Mouse (Mus musculus): ENCODE measurements around the gene 4933427I04Rik. TPM values are rescaled to one million over a fixed set of nuclear protein-coding genes. Genes with fewer than 3 reads are reported as not detected.

4933427I04Rik gene
- total RNA-seq, 2 experiments from 2014 or later: not detected

Other genes with a start within 250 kb of the 4933427I04Rik start
- 100 to 1,000 TPM; 316 to 364 TPM for gene Macf1, start 175.3 kb upstream of the 4933427I04Rik start, total RNA-seq (2021)
- 100 to 1,000 TPM; 334 to 374 TPM for gene Ndufs5, start 141.5 kb upstream of the 4933427I04Rik start, total RNA-seq (2021)
- 10 to 100 TPM; 34.8 to 35.9 TPM for gene Akirin1, start 109.3 kb upstream of the 4933427I04Rik start, total RNA-seq (2021)
- under 1 TPM; 0.20 to 0.29 TPM for gene Rhbdl2, start 71.8 kb upstream of the 4933427I04Rik start, total RNA-seq (2021)
- 10 to 100 TPM; 24.9 to 29.1 TPM for gene Mycbp, start 45.2 kb downstream of the 4933427I04Rik start, total RNA-seq (2021)
- 10 to 100 TPM; 53.3 to 54.2 TPM for gene Rragc, start 57.8 kb downstream of the 4933427I04Rik start, total RNA-seq (2021)
- gene 4930535I16Rik, start 58.3 kb downstream of the 4933427I04Rik start, total RNA-seq (2021): not detected

All from heart, postnatal 10 days (tissue).